Mouse (Mus musculus) common myeloid progenitor, adult 5-6 weeks (primary cell): ENCODE measurements around the gene Prmt7. TPM values are rescaled to one million over a fixed set of nuclear protein-coding genes. Genes with fewer than 3 reads are reported as not detected.

Source experiments
- ATAC-seq: replicated peaks from 2 replicates; pipeline ENCODE4 v1.8.0; 2016; ENCODE audit warnings: low read depth, mild to moderate bottlenecking, moderate TSS enrichment, inconsistent platforms; ENCODE audit not compliant: poor library complexity, severe bottlenecking
- total RNA-seq: library from RNA; stranded (forward); fragments of 200-1000, 187-1606 nt; gene quantifications from 2 replicates; pipeline ENCODE4 v1.2.3, GENCODE M21; 2017

The Prmt7 gene
- total RNA-seq, 1 experiment from 2014 or later: 51.4 TPM

- no peak for ATAC-seq
Measured at GRCm38 (mm10) chr8:106213959-106214358, 3.2 kb downstream of the Prmt7 start.

- no peak for ATAC-seq
Measured at GRCm38 (mm10) chr8:106219620-106220019, 8.9 kb downstream of the Prmt7 start.

- ATAC-seq: peak; percentile 85
Measured at GRCm38 (mm10) chr8:106226589-106226988, 15.9 kb downstream of the Prmt7 start.

- ATAC-seq: no peak
Measured at GRCm38 (mm10) chr8:106231536-106231935, 20.8 kb downstream of the Prmt7 start.

GRCm38 (mm10) chr8:106232751-106233150 is 22.0 kb downstream of the Prmt7 start:
- no peak for ATAC-seq

- no peak for ATAC-seq
Measured at GRCm38 (mm10) chr8:106234567-106235261, 24.0 kb downstream of the Prmt7 start.

GRCm38 (mm10) chr8:106237106-106237505 is 26.4 kb downstream of the Prmt7 start:
- ATAC-seq: no peak

- ATAC-seq: no peak
Measured at GRCm38 (mm10) chr8:106250186-106250585, 39.5 kb downstream of the Prmt7 start.

GRCm38 (mm10) chr8:106258169-106258568 is 47.4 kb downstream of the Prmt7 start:
- peak; percentile 41; the same call in 1 of the 2 replicates for ATAC-seq

- ATAC-seq: no peak
Measured at GRCm38 (mm10) chr8:106259579-106260255, 49.0 kb downstream of the Prmt7 start.

GRCm38 (mm10) chr8:106260894-106261293 is 50.2 kb downstream of the Prmt7 start:
- no peak for ATAC-seq

- no peak for ATAC-seq
Measured at GRCm38 (mm10) chr8:106262343-106262742, 51.6 kb downstream of the Prmt7 start.

- no peak for ATAC-seq
Measured at GRCm38 (mm10) chr8:106263928-106264327, 53.2 kb downstream of the Prmt7 start.

GRCm38 (mm10) chr8:106265398-106265797 is 54.7 kb downstream of the Prmt7 start:
- no peak for ATAC-seq

GRCm38 (mm10) chr8:106268710-106269346 is 58.1 kb downstream of the Prmt7 start:
- ATAC-seq: no peak

- ATAC-seq: no peak
Measured at GRCm38 (mm10) chr8:106270804-106271203, 60.1 kb downstream of the Prmt7 start.

GRCm38 (mm10) chr8:106271378-106271777 is 60.6 kb downstream of the Prmt7 start:
- ATAC-seq: no peak

- ATAC-seq: no peak
Measured at GRCm38 (mm10) chr8:106273468-106273867, 62.7 kb downstream of the Prmt7 start.

- no peak for ATAC-seq
Measured at GRCm38 (mm10) chr8:106276709-106277317, 66.1 kb downstream of the Prmt7 start.

- peak; percentile 88 for ATAC-seq
Measured at GRCm38 (mm10) chr8:106278367-106279042, 67.8 kb downstream of the Prmt7 start.
